Mouse (Mus musculus): Measurements from ENCODE around the gene Elovl2. TPM values are rescaled to one million over a fixed set of nuclear protein-coding genes. Genes with fewer than 3 reads are reported as not detected.

Elovl2 gene
- total and polyA plus RNA-seq, 3 experiments: not detected

DNA sequence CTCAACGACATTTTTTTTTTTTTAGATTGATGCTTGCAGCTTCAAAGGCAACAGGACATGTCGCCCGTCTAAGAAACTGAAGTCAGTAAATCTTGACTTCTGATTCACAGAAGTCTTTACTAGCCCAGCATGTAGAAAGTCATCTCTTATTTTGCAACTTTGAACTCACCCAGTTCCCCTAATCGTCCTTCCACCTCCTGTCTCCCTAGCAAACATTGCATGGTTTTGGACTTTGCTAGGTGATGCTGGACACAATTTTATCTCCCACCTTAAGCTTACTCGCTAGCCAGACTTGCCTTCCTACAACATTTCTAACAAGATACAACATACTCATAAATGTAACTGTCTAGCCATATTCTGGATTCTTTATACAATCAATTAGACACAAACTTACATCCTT is 7.9 kb upstream of the Elovl2 start:
- TF ChIP-seq EP300 (IDR thresholded peaks at IDR 0.05; ENCODE audit: low read depth in 1 of 2, low read length in 2 of 2) (no peak), MYC (IDR thresholded peaks at IDR 0.05; ENCODE audit: low read depth, low read length) (no peak), TBP (IDR thresholded peaks at IDR 0.05; ENCODE audit: low read depth, low read length) (no peak), ZC3H11A (IDR thresholded peaks at IDR 0.05; ENCODE audit: low read depth, low read length) (no peak), GATA1 (IDR thresholded peaks at IDR 0.05; ENCODE audit: low read depth, low read length) (no peak), UBTF (IDR thresholded peaks at IDR 0.05; ENCODE audit: borderline replicate concordance, insufficient read depth, low read depth, low read length) (no peak)
- Histone ChIP-seq H3K79me2 (ENCODE audit: control insufficient read depth, insufficient read depth, low read length, poor library complexity) (no peaks in the 10 kb centered on the region), H3K27me3 (ENCODE audit: control insufficient read depth in 1 of 2, insufficient read depth in 2 of 2, low read length in 2 of 2) (no peaks in the 10 kb centered on the region; a peak in 1 of 4 replicates), H3K4me3 (ENCODE audit: control insufficient read depth in 1 of 2, insufficient read depth in 1 of 2, low read depth in 2 of 2, low read length in 2 of 2) (no peak overlapping the region), H3K9me3 (replicated peaks; ENCODE audit: insufficient read depth, low read length) (no peaks in the 10 kb centered on the region), H3K36me3 (ENCODE audit: control insufficient read depth in 1 of 2, insufficient read depth in 2 of 2, low read length in 2 of 2) (no peaks in the 10 kb centered on the region), H3K4me1 (ENCODE audit: control insufficient read depth in 1 of 2, insufficient read depth in 2 of 2, low read length in 2 of 2) (no peaks in the 10 kb centered on the region), H3K27ac (ENCODE audit: control insufficient read depth, low read depth, low read length) (no peak overlapping the region), H3K9ac (ENCODE audit: control insufficient read depth, low read depth, low read length, poor library complexity, severe bottlenecking) (no peak overlapping the region)
- DNase-seq (ENCODE audit: low read depth, low spot score): no peak

DNA sequence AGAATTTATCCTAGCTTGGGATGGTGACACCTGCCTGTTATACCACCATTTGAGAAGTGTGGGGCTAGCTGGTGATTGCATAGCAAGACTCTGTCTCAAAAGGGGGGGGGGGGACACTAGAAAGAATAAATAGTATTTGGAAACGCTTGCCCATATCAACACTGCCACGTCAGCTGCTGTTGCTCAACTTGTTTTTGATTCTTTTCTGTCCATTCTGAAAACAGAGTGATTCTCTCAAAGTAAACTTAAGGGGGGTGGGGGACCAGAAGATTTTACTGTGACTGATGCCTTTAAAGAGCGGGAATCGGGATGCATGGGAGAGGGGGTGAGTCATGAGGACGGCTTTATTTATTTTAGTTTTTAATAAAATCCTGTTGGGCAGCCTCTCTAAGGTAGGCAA is 6.3 kb upstream of the Elovl2 start:
- Histone ChIP-seq H3K79me2 (ENCODE audit: control insufficient read depth, insufficient read depth, low read length, poor library complexity) (no peaks in the 10 kb centered on the region), H3K27me3 (ENCODE audit: control insufficient read depth in 1 of 2, insufficient read depth in 2 of 2, low read length in 2 of 2) (no peaks in the 10 kb centered on the region; a peak in 1 of 4 replicates), H3K27ac (ENCODE audit: control insufficient read depth, low read depth, low read length) (no peak overlapping the region), H3K4me3 (ENCODE audit: control insufficient read depth in 1 of 2, insufficient read depth in 1 of 2, low read depth in 2 of 2, low read length in 2 of 2) (no peak overlapping the region), H3K9ac (ENCODE audit: control insufficient read depth, low read depth, low read length, poor library complexity, severe bottlenecking) (no peak overlapping the region), H3K9me3 (replicated peaks; ENCODE audit: insufficient read depth, low read length) (no peaks in the 10 kb centered on the region), H3K4me1 (ENCODE audit: control insufficient read depth in 1 of 2, insufficient read depth in 2 of 2, low read length in 2 of 2) (no peaks in the 10 kb centered on the region), H3K36me3 (ENCODE audit: control insufficient read depth in 1 of 2, insufficient read depth in 2 of 2, low read length in 2 of 2) (no peaks in the 10 kb centered on the region)
- DNase-seq (ENCODE audit: low read depth, low spot score): no peak
- TF ChIP-seq MAFK (IDR thresholded peaks at IDR 0.05; ENCODE audit: borderline replicate concordance, low read depth, low read length) (no peak), GABPA (IDR thresholded peaks at IDR 0.05; ENCODE audit: low read depth, low read length) (no peak), USF2 (IDR thresholded peaks at IDR 0.05; ENCODE audit: borderline replicate concordance in 1 of 2, insufficient read depth in 1 of 2, low read depth in 1 of 2, low read length in 2 of 2) (no peak), CHD1 (IDR thresholded peaks at IDR 0.05; ENCODE audit: low read depth, low read length) (no peak), ZC3H11A (IDR thresholded peaks at IDR 0.05; ENCODE audit: low read depth, low read length) (no peak), MAZ (IDR thresholded peaks at IDR 0.05; ENCODE audit: low read depth, low read length) (no peak), ELF1 (IDR thresholded peaks at IDR 0.05; ENCODE audit: low read depth, low read length) (no peak), JUND (IDR thresholded peaks at IDR 0.05; ENCODE audit: low read depth, low read length) (no peak), NELFE (IDR thresholded peaks at IDR 0.05; ENCODE audit: low read depth, low read length) (no peak), TBP (IDR thresholded peaks at IDR 0.05; ENCODE audit: low read depth, low read length) (no peak), POLR2AphosphoS2 (IDR thresholded peaks at IDR 0.05; ENCODE audit: low read length) (no peak), POLR2AphosphoS5 (IDR thresholded peaks at IDR 0.05; ENCODE audit: borderline replicate concordance, low read depth, low read length) (no peak), MAX (IDR thresholded peaks at IDR 0.05; ENCODE audit: low read length) (no peak)
